ENCODE assay signal across 19 mouse cellular contexts in genomic region chr4:94995862-94996261, GRCm38 (mm10). TPM values are rescaled to one million over a fixed set of nuclear protein-coding genes. Genes with fewer than 3 reads are reported as not detected.
A peak's percentile ranks its signal among the peaks of the same experiment; 100 is the strongest.
DNase-seq lines count a peak whose midpoint lies in the region; ATAC-seq and TF ChIP-seq lines count a peak whose summit lies in the region.
"Had no signal": no experiment of that assay in that cellular context is flagged by ENCODE, and none has a peak within 500 bp of the region (broad histone marks: within the 10 kb centered on the region; RNA-seq: fewer than 3 reads in every experiment).

No protein-coding gene starts in this region.

- H3K4me3 ChIP-seq in liver, adult 2 months (ENCODE audit: insufficient read depth, low read depth, low read length): no peak overlapping the region
- no peak overlapping the region for H3K4me3 ChIP-seq in liver, embryonic 11.5 days (ENCODE audit: low read depth, low read length)
- H3K4me3 ChIP-seq: embryonic facial prominence, embryonic 10.5 days; embryonic facial prominence, embryonic 12.5 days; forebrain, embryonic 13.5 days; forebrain, embryonic 15.5 days had no signal

- H3K9ac ChIP-seq in liver, adult 2 months (ENCODE audit: low read depth, low read length): no peak overlapping the region
- no peak overlapping the region for H3K9ac ChIP-seq in liver, embryonic 11.5 days (ENCODE audit: low read depth, low read length)
- H3K9ac ChIP-seq: embryonic facial prominence, embryonic 12.5 days; forebrain, embryonic 13.5 days; forebrain, embryonic 15.5 days had no signal

- no peaks in the 10 kb centered on the region for H3K9me3 ChIP-seq in liver, embryonic 11.5 days (ENCODE audit: control insufficient read depth, low read length)
- H3K9me3 ChIP-seq: embryonic facial prominence, embryonic 10.5 days; embryonic facial prominence, embryonic 12.5 days; forebrain, embryonic 13.5 days; forebrain, embryonic 15.5 days had no signal

- H3K79me2 ChIP-seq in liver, adult 2 months (ENCODE audit: control insufficient read depth, insufficient read depth, low read length): no peaks in the 10 kb centered on the region

- 67% methylated on average over 4 of the region's 4 CpGs for WGBS in liver, adult 2 months
- 91% methylated on average over 4 of the region's 4 CpGs for WGBS in liver, embryonic 11.5 days

- ATAC-seq in liver, embryonic 11.5 days (replicated peaks; ENCODE audit: low FRiP score): no peak
- ATAC-seq: forebrain, embryonic 13.5 days; forebrain, embryonic 15.5 days had no signal

- H3K4me1 ChIP-seq in liver, adult 2 months (ENCODE audit: control insufficient read depth, insufficient read depth, low read length): no peaks in the 10 kb centered on the region
- no peaks in the 10 kb centered on the region for H3K4me1 ChIP-seq in liver, embryonic 11.5 days (replicated peaks; ENCODE audit: control insufficient read depth, insufficient read depth, low read length)
- H3K4me1 ChIP-seq: embryonic facial prominence, embryonic 10.5 days; embryonic facial prominence, embryonic 12.5 days; forebrain, embryonic 13.5 days; forebrain, embryonic 15.5 days had no signal

- TF ChIP-seq CTCF in liver, adult 2 months (IDR thresholded peaks at IDR 0.05; ENCODE audit: low read depth, low read length): no peak

- no peaks in the 10 kb centered on the region for H3K36me3 ChIP-seq in liver, adult 2 months (ENCODE audit: control insufficient read depth, insufficient read depth, low read length)
- H3K36me3 ChIP-seq in liver, embryonic 11.5 days (ENCODE audit: control insufficient read depth, insufficient read depth, low read length): no peaks in the 10 kb centered on the region
- H3K36me3 ChIP-seq: embryonic facial prominence, embryonic 10.5 days; embryonic facial prominence, embryonic 12.5 days; forebrain, embryonic 15.5 days had no signal

- TF ChIP-seq POLR2A in liver, adult 2 months (IDR thresholded peaks at IDR 0.05; ENCODE audit: extremely low read depth, insufficient read depth, low read length): no peak

- H3K4me2 ChIP-seq in liver, embryonic 11.5 days: no peak overlapping the region
- H3K4me2 ChIP-seq: embryonic facial prominence, embryonic 12.5 days; forebrain, embryonic 13.5 days; forebrain, embryonic 15.5 days had no signal

- peak; percentile 24 for DNase-seq in liver, adult 2 months (ENCODE audit: extremely low read depth, low read depth, low spot score)
- DNase-seq in liver, embryonic 11.5 days (ENCODE audit: low spot score): no peak
- DNase-seq in right cerebral cortex, adult 18-20 months: peak; percentile 35
- DNase-seq in right cerebral cortex, postnatal 14 days: no peak
- peak; percentile 77 for DNase-seq in telencephalon, adult 2 months (ENCODE audit: low read depth, low spot score)
- no peak for DNase-seq in thymus, postnatal 4 days
- DNase-seq: adrenal gland, adult 2 months; adrenal gland, postnatal 10 days; adrenal gland, postnatal 25 days; cerebellum, adult 11-12 months; cerebellum, adult 2 months; cerebellum, adult 9-10 months; cerebellum, postnatal 10 days; cerebellum, postnatal 25 days had no signal

- no peaks in the 10 kb centered on the region for H3K27me3 ChIP-seq in liver, adult 2 months (ENCODE audit: control insufficient read depth, insufficient read depth, low read length)
- H3K27me3 ChIP-seq in liver, embryonic 11.5 days (replicated peaks; ENCODE audit: control insufficient read depth, insufficient read depth, low read length): no peaks in the 10 kb centered on the region
- H3K27me3 ChIP-seq: embryonic facial prominence, embryonic 12.5 days; forebrain, embryonic 13.5 days; forebrain, embryonic 15.5 days had no signal

- H3K27ac ChIP-seq in liver, adult 2 months (replicated peaks; ENCODE audit: insufficient read depth, low read depth, low read length): no peak overlapping the region
- H3K27ac ChIP-seq in liver, embryonic 11.5 days (ENCODE audit: low read depth, low read length): no peak overlapping the region
- H3K27ac ChIP-seq: embryonic facial prominence, embryonic 10.5 days; embryonic facial prominence, embryonic 12.5 days; forebrain, embryonic 13.5 days; forebrain, embryonic 15.5 days had no signal

RNA-seq across cellular contexts. Expression of gene Mysm1, which starts 17.0 kb away (rescaled TPM):
- 12.7 and 14.4 TPM in 2 replicates for total RNA-seq in liver, adult 2 months (2014; rRNA removed)
- 1.6 and 1.8 TPM in 2 replicates for polyA plus RNA-seq in liver, adult 2 months (2012; rRNA removed)
- polyA plus RNA-seq in liver, embryonic 11.5 days (2014; fragmentation: Nextera tagmentation; extraction: Ambion mirVana): 19.2 and 19.4 TPM in 2 replicates

RNA-seq across cellular contexts. Expression of gene Jun, which starts 56.2 kb away (rescaled TPM):
- 3.7 and 5.2 TPM in 2 replicates for total RNA-seq in liver, adult 2 months (2014; rRNA removed)
- polyA plus RNA-seq in liver, adult 2 months (2012; rRNA removed): 3.2 and 5.7 TPM in 2 replicates
- 16.4 and 20.7 TPM in 2 replicates for polyA plus RNA-seq in liver, embryonic 11.5 days (2014; fragmentation: Nextera tagmentation; extraction: Ambion mirVana)
- total RNA-seq: MEL had no signal

Comparison
In these comparisons a context has a peak if more than half of its experiments do, and no peak if none do; other contexts are left out.
1. DNase-seq: peak in liver, adult 2 months (single experiment), right cerebral cortex, adult 18-20 months (single experiment) and telencephalon, adult 2 months (single experiment); none in liver, embryonic 11.5 days (single experiment), right cerebral cortex, postnatal 14 days (single experiment) and thymus, postnatal 4 days (single experiment).